Mouse (Mus musculus) limb, embryonic 14.5 days (tissue): ENCODE measurements around the gene Ctps2. TPM values are rescaled to one million over a fixed set of nuclear protein-coding genes. Genes with fewer than 3 reads are reported as not detected.

Experiments used
- ATAC-seq: fragments of 200-750 bp; cut with Nextera tagmentation; 2 replicates; pipeline ENCODE4 v1.8.0; 2017; ENCODE audit warnings: low read depth, moderate number of reproducible peaks, moderate TSS enrichment; ENCODE audit not compliant: low FRiP score
- DNase-seq: peaks from one replicate; pipeline ENCODE4 v3.0.0-alpha.2; 2015; ENCODE audit warnings: low spot score
- H3K27ac ChIP-seq: fragments of 300-500 bp; sonication (generic); replicated peaks from 2 replicates; pipeline ENCODE4 v1.5.1; 2014; ENCODE audit warnings: low read depth, mild to moderate bottlenecking, low read length, moderate library complexity, mixed read lengths
- H3K27me3 ChIP-seq: fragments of 300-500 bp; sonication (generic); 2 replicates; pipeline ENCODE4 v1.6.1; 2014; ENCODE audit warnings: low read length, mixed read lengths; ENCODE audit not compliant: control insufficient read depth, insufficient read depth
- H3K36me3 ChIP-seq: fragments of 300-500 bp; sonication (generic); 2 replicates; pipeline ENCODE4 v1.6.1; 2014; ENCODE audit warnings: mild to moderate bottlenecking, low read length, moderate library complexity, mixed read lengths; ENCODE audit not compliant: control insufficient read depth, insufficient read depth
- H3K4me1 ChIP-seq: fragments of 300-500 bp; sonication (generic); 2 replicates; pipeline ENCODE4 v1.6.1; 2014; ENCODE audit warnings: antibody characterized with exemption, low read length, mixed read lengths; ENCODE audit not compliant: control insufficient read depth, insufficient read depth
- H3K4me2 ChIP-seq: fragments of 300-500 bp; sonication (generic); replicated peaks from 2 replicates; pipeline ENCODE4 v1.6.1; 2014; ENCODE audit warnings: low read depth, mild to moderate bottlenecking, low read length, moderate library complexity; ENCODE audit not compliant: severe bottlenecking
- H3K4me3 ChIP-seq: fragments of 300-500 bp; sonication (generic); replicated peaks from 2 replicates; pipeline ENCODE4 v1.5.1; 2014; ENCODE audit warnings: low read length
- H3K9ac ChIP-seq: fragments of 300-500 bp; sonication (generic); 2 replicates; pipeline ENCODE4 v1.6.1; 2014; ENCODE audit warnings: mild to moderate bottlenecking, low read depth, low read length, moderate library complexity; ENCODE audit not compliant: severe bottlenecking
- H3K9me3 ChIP-seq: fragments of 300-500 bp; sonication (generic); 2 replicates; pipeline ENCODE4 v1.6.1; 2016; ENCODE audit warnings: low read length; ENCODE audit not compliant: control insufficient read depth
- POLR2A ChIP-seq: fragments of 200-500 bp; IDR thresholded peaks from 2 replicates; pipeline ENCODE4 v1.8.0; 2012; ENCODE audit warnings: inconsistent platforms, mild to moderate bottlenecking, moderate library complexity, borderline replicate concordance; ENCODE audit not compliant: insufficient read depth, insufficient read length; ENCODE audit errors: extremely low read depth
- WGBS: fragments of 180-500 bp; shearing (Covaris S2); extraction: QIAGEN DNeasy Blood & Tissue Kit; methylation state at CpG from one replicate; pipeline ENCODE4 v1.1.7; 2014; 5-methylcytosine and 5-hydroxymethylcytosine counted together
- polyA plus RNA-seq, 2 experiments: library from polyadenylated mRNA; depleted of rRNA in 1 of 2; stranded (reverse) in 1 of 2; unstranded in 1 of 2; fragments of >200 nt; fragmentation: Nextera tagmentation in 1 of 2; extraction: Ambion mirVana in 1 of 2; gene quantifications; 2 replicates each; pipeline versions ENCODE4 v1.2.1 to v1.2.3; 2012 to 2014

The Ctps2 gene
- polyA plus RNA-seq, 2 experiments: 44.8 to 90.1 TPM

DNA sequence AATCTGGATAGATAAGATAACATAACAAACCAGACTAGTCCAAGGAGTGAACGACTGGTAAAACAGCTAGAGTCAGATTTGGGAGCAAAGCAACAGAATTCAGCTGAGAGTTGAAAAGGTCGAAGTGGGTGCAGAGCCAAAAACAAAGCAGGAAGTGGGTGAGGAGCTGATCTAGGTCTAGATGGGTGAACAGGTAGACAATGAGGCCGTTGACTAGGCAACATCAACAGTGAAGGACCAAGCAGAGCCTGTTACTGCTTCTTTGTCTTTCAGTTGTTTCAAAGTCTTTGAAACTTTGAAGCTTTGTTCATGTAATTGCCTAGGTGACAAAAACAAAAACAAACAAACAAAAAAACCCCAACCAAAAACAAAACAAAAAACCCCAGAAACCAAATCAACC, 75.2 kb downstream of the Ctps2 start:
- DNase-seq: no peak
- Histone ChIP-seq H3K4me2 (no peak overlapping the region), H3K27me3 (no peaks in the 10 kb centered on the region)

DNA sequence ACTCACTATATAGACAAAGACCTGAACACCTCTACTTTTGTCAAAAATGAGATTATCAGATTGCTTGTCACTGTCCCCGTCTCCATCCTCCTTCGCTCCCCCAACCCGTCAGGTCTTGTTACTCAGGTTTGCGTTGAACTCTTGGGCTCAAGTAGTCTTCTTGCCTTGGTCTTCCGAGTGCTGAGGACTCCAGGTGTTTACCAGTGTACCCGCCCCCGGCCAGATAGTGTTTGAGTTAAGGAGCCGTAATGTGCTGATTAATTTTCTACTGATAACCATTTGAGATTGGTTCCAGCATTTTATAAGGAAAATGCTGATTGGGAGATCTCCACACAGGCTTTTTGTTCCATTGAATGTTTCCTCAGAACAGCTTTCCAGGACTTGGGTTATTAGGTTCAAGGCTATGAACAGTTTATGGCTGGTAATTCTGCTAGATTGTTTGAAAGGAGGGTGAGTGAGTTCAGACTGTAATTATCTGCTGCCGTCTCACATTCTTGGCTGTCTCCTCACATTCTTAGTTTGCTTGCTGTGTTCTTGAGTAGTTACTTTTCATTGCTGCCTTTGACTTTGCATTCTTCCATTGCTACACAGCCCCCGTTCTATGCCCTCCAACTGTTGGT, 85.9 kb downstream of the Ctps2 start:
- H3K36me3 ChIP-seq: no peaks in the 10 kb centered on the region
- DNase-seq: no peak
- H3K9me3 ChIP-seq: no peaks in the 10 kb centered on the region
- TF ChIP-seq POLR2A: no peak
- H3K27me3 ChIP-seq: no peaks in the 10 kb centered on the region
- H3K4me1 ChIP-seq: no peaks in the 10 kb centered on the region
- no peak overlapping the region for H3K27ac ChIP-seq
- no peak overlapping the region for H3K4me3 ChIP-seq
- WGBS: 89% methylated on average over 10 of the region's 10 CpGs
- H3K4me2 ChIP-seq: no peak overlapping the region
- ATAC-seq: no peak
- no peak overlapping the region for H3K9ac ChIP-seq

More for the DNA sequence above, 75.2 kb downstream of the Ctps2 start:
- Histone ChIP-seq H3K36me3 (peaks cover 3% of the 10 kb centered on the region; the same call in 1 of the 2 replicates), H3K4me3 (no peak overlapping the region), H3K9ac (no peak overlapping the region), H3K9me3 (no peaks in the 10 kb centered on the region), H3K27ac (no peak overlapping the region), H3K4me1 (no peaks in the 10 kb centered on the region)
- 79% methylated on average over 3 of the region's 3 CpGs for WGBS
- TF ChIP-seq POLR2A: no peak
- no peak for ATAC-seq

DNA sequence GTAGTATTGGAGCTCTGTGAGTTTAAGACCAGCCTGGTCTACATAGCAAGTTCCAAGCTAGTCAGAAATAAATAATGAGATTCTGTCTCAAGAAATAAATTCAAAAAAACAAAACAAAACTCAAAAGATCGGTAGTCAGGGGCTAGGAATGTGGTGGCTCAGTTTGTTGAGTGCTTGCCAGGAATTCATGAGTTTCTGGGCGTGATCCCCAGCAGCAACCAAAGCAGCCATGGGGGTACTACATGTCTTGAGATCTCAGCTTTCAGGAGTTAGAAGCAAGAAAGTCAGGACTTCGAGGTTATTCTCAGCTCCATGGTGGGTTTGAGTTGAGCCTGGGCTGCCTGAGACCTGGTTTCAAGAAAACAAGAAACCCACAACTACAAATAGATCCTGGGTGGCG, 90.4 kb downstream of the Ctps2 start:
- Histone ChIP-seq H3K4me2 (no peak overlapping the region), H3K27me3 (no peaks in the 10 kb centered on the region), H3K9ac (no peak overlapping the region), H3K4me1 (no peaks in the 10 kb centered on the region), H3K27ac (no peak overlapping the region), H3K4me3 (no peak overlapping the region), H3K9me3 (no peaks in the 10 kb centered on the region), H3K36me3 (no peaks in the 10 kb centered on the region)
- DNase-seq (no peak), ATAC-seq (no peak)
- WGBS: 75% methylated on average over 4 of the region's 4 CpGs
- TF ChIP-seq POLR2A: no peak

DNA sequence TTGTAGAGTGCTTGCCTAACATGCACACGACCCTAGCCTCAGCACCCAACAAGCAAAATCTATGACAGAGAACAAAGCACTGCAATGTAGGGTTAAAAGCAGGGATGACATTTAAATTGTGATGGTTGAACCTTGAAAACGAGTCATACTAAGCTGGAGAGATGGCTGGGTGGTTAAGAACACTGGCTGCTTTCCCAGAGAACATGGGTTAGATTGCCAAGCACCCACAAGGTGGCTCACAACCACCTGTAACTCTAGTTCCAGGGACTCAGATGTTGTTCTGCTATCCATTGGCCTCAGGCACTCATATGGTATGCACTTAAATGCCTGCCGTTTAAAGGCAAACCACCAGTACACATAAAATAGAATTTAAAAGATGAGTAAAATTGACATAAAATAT, 91.1 kb downstream of the Ctps2 start:
- no peak for DNase-seq
- no peaks in the 10 kb centered on the region for H3K4me1 ChIP-seq
- peaks cover 4% of the 10 kb centered on the region; the same call in 1 of the 2 replicates for H3K36me3 ChIP-seq
- H3K9ac ChIP-seq: no peak overlapping the region
- no peak for TF ChIP-seq POLR2A
- no peaks in the 10 kb centered on the region for H3K9me3 ChIP-seq
- no peak for ATAC-seq
- H3K27ac ChIP-seq: no peak overlapping the region
- no peak overlapping the region for H3K4me2 ChIP-seq
- no peaks in the 10 kb centered on the region for H3K27me3 ChIP-seq
- 74% methylated on average over 3 of the region's 3 CpGs for WGBS
- no peak overlapping the region for H3K4me3 ChIP-seq

DNA sequence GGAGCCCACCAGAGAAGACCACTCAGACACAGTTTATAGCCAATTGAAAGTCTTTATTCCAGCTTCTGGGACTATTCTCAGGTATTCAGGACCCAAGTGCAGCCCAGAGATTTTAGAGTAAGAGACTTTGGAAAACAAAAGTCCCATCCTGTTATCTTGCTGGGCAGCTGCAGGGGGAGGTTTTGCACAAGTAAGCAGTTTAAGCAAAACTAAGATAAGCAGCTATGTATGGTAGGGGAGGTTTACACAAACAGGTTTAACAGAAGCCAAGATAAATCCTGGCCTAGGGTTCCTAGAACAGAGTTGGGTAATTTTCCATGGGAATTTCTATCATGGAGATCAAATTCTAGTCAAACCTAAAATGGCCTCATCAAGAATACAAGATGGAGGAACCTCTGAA, 126.8 kb downstream of the Ctps2 start:
- ATAC-seq: no peak
- no peak for TF ChIP-seq POLR2A
- no peaks in the 10 kb centered on the region for H3K27me3 ChIP-seq
- no peaks in the 10 kb centered on the region for H3K9me3 ChIP-seq
- no peaks in the 10 kb centered on the region for H3K4me1 ChIP-seq
- no peak overlapping the region for H3K27ac ChIP-seq
- H3K9ac ChIP-seq: no peak overlapping the region
- H3K4me2 ChIP-seq: no peak overlapping the region
- no peak overlapping the region for H3K4me3 ChIP-seq
- no peaks in the 10 kb centered on the region; the same call in 1 of the 2 replicates for H3K36me3 ChIP-seq
- DNase-seq: no peak
